Mouse (Mus musculus) left cerebral cortex, adult 11 months (tissue): ENCODE data around the gene Mri1.

Source experiments
- DNase-seq: peaks from one replicate; pipeline ENCODE4 v3.0.0; 2022; ENCODE audit warnings: low spot score

Mri1 gene

DNA sequence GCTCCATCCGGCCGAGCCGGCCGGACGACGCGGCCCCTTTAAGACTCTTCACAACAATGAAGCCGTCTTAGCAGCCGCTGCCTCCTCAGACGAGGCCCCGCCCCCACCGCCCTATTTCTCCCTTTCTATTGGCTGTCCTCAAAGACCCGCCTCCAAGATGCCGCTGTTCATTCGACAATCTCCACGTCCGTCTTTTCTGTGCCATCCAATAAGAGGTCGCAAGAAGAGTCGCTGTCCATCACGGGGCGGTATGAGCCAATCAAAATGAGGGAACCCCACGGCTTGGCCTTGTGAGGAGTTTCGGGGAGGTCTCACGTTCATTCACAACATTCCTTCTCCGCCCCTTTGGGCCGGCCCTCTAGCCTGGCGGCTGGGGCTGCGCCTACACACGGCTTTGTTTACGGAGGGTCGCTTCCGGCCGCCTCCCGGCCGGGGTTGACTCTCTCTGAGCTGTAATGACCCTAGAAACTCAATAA lies 20.1 kb downstream of the Mri1 start, which contains the start of gene Zswim4:
TSS of gene Zswim4 (minus strand) at position 58 of the 476 bp plus-strand sequence.
- peak; percentile 98 for DNase-seq

DNA sequence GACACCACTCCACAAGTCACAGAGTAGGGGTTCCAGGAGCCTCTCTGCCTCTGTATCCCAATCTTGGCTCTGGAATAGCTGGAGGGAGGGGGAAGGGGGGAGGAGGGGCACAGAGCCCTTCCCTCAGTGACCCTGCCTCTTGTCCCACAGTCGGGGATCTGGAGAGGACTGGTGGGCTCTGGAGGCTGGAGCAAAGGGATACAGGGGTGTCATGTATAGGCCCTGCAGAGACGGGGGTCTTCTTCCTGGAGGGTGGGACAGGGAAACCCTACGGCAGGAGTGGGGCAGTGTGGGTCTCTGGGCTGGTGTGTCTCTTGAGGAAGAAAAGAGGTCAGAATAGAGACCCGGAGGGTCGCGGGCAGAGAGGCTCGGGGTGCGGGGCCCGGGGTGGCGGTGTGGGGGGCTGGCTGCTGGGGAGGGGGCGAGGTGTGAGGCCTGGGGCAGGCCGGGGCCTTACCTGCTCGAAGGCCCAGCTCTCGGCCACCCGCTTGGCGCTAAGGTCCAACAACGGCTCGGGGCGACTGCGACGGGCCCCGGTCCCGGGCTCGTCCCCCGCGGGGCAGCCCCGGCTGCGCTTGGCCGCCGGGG lies 20.6 kb downstream of the Mri1 start:
- no peak for DNase-seq

DNA sequence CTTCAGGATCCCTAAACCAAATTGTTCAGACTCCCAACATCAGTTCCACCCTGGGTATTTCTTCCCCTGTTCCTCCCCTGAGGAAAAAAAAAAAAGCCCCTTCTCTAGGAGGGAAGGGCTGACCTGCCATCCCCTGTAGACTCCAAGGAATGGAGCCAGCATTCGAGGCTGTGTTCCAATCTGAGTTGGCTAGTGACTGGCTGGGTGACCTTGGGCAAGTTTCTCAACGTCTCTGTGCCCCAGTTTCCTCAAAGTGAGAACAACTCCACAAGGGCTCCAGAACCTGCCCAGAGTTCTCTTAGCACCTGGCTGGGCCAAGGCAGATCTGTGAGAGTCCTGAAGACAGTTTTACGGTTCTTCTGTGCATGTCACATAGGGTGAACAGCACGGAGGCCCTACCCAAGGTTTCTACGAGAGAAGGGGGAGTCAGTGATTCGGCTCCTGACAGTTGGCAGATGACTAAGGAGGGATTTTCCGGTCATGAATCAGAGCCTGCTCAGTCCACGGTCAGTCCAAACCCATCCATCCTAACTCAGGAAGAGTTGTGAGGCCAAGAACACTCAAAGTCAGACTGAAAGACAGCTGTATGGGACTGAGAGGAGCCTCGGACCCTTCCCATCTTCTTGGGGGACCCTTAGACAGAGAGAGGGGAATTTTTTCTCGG lies 21.2 kb downstream of the Mri1 start:
- no peak for DNase-seq

DNA sequence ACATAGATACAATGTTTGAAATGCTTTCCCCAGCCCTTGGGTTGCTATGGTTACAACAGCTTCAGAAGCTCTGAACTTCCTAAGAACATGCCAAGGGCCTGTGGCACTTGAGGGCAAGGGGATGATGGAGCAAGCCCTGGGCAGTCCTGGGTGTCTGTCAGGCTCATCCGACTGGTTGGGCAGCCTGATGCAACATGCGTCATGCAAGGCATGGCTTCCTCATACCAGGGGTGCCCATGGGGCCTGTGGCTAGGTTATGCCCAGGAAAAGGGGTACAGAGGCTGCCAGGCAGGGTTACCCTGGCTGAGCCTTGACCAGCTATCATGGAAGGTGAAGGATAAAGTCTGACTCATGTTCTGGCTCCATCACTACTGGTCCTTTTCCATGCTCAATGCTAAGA lies 24.1 kb downstream of the Mri1 start:
- no peak for DNase-seq

DNA sequence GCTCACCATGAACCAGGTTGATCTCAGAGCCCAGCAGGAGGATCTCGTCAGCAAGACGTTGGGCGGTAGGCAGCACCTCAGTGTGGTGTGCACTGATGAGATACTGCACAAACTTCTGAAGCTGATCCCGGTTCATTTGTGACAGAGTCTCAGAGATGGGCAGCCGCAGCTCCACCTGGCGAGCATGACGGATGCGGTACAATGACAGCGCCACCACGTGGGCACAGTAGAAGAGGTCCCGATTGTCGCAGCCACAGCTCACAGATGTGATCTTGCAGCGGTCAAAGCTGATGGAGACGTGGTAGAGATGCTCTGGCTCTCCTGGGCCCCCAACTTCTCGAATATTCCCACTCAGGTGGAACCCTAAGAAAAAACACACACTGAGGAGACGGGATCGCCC lies 26.4 kb downstream of the Mri1 start:
- DNase-seq = no peak

DNA sequence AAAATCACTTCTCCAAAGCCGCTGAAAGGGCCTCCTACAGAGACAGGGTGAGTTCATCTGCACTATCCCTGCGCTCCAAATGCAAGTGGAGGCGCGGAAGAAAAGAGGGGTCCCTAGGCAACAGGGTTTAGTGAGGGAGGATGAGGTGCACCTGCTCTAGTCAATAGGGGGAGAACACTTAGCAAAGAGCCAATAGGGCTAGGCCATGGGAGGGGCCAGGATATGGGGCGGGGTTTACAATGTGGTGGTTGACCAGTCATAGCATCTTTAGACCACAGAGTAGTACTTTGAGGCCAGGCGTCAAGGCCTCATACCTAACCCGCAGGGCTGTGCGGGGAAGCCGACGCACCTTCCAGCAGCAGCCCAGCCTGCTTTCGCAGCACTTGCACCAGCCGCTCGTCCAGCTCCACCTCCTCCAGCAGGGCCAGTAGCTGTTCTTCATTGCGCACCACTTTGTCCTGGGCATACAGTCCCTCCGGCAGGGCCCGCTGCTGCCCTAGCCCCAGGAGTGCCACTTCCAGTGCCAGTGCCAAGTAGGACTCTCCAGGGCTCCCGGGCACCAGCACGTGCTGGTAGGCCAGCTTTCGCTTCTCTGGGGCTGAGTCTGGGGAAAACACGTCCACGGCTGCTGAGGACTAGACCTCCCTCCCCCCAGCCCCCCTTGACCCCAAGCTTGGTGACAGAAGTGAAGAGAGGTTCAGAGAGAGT lies 33.6 kb downstream of the Mri1 start:
- no peak for DNase-seq

DNA sequence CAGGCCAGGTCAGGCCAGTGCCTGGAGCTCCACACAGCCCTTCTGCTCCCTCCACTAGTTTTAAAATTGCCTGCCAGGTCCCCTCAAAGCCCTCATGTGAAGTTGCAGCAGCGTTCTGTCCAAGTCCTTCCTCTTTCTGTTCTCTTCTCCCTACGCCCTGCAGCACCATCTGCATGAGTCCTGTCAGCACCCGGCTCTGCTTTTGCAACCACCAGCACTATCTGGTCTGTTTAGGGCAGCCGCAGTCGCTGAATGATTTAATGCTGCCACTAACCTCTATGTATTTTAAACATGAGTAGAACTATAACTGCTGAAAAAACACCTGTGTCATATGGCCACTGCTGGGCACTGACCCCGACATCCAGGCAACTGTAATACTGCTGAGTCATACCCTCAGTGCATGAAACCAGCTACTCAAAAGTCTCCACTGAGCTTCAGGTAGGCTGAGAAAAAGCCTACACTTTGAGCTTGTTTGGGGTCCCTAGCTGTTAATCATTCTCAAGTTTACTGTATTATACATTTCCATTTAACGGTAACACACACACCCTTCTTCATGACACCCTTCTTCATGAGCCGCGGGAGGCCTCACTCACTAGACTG lies 34.5 kb downstream of the Mri1 start:
- no peak for DNase-seq

DNA sequence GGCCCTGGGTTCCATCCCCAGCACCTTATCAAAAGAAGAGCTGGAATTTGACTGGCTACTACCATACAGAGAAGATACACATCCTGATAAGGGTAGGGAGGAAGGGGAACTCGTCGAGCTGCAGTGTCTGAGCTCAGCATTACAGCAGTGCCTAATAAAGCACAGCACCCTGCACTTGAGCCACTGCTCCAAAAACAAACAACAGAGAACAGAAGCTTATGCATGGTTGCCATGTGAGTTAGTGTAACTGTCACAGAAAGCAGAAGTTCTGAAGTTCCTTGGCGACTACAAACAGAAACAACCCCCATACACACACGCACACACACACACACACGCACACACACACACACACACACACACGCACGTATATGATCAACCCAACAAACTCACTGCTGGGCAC lies 37.0 kb downstream of the Mri1 start:
- DNase-seq = no peak

DNA sequence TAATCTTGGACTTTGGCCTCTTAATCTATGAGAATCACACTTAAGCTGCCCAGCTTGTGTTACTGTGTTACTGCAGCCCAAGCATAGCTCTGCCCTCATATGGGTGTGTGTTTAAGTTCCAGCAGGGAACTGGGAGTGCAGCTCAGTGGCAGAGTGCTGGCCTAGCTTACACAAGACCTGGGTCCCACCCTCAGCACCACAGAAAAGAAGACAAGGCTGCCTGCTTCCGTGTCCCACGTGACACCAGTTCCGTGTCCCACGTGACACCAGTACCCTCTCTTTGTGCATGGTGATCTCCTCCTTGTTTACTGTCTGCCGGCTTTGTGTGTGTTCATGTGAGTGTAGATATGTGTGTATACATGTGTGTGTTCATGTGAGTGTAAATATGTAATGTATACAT lies 39.0 kb downstream of the Mri1 start:
- DNase-seq = no peak

DNA sequence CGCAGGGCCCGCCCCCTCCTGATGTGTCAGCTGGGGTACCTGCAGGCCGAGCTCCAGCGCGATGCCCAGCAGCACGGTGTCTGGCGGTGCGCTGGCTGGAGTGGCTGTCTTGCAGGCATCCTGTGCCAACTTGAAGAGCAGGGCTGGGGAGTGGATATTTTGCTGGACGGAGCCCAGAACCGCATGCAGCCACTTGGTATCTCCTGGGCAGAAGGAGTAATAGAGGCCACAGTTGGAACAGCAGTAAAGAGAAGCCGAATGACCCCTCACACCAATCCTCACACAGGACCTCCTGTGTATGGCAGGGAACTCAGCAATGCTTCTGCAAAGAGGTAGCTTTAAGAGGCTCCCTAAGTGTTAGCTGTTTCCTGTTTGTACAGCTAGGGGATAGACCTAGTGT lies 39.9 kb downstream of the Mri1 start:
- no peak for DNase-seq

DNA sequence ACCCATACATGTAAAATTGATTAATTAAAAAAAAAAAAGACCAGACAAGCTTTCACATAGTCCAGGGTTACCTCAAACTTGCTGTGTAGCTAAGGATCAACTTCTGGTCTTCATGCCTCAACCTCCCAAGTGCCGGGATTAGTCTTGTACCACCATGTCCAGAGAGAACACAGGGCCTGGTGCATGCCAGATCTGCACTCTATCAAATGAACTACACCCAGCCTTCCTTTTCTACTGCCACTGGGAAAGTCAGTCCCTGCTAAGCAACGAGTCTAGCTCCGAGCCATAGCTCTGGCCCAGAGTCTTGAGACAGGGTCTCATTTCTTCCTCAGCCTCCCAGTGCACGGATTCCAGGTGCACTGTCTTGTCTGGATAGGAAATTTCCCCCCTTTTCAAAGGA lies 43.8 kb downstream of the Mri1 start:
- DNase-seq = no peak

DNA sequence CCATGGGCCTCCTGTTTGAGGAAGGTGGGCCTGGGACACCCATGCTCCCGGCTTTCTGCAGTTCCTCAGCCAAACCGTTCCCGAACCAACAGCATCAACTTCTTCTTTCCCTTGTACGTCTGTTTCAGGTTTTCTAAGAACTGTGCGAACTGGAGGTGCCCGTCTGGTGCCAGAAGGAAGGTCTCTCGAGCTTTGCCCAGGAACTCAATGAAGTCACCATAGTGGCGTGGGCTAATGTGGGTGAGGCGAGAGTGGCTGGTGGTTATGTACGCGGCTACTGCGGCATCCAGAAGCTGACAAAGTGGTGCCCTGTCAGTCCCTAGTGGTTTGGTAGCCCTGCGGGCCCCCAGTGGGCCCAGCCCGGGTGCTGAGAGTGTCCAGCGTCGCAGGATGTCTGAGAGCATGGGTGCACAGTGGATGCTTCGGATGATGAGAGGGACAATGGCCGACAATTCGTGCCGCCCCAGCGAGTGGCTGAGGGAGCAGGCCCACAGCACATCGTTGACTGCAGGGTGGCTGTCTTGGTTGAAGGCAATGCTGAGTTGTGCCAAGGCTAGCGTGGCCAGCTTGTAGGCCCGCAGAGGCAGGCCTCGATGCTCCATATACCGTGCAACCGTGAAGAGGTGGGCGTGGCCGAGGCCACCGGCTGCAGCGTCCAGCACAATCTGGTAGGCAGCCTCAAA lies 45.1 kb downstream of the Mri1 start:
- DNase-seq = no peak

DNA sequence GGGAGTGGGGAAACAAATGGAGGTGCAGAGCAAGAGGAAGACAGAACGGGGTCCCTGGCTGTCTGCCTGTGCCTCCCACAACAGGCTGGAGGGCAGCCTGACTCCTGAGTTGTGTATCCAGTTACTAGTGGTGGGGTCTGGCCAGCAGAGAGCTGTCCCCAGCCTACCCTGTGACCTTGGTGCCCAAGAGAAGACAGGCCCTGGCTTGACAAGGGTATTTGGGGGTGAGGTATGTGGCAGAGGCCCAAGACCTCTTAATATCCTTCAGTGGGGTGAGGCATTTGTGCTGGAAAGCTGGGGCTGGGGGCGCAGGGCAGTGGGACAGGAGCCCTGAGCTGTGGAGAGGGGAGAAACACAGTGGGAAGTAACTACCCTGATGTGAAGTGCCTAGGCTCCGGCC lies 45.9 kb downstream of the Mri1 start:
- no peak for DNase-seq

DNA sequence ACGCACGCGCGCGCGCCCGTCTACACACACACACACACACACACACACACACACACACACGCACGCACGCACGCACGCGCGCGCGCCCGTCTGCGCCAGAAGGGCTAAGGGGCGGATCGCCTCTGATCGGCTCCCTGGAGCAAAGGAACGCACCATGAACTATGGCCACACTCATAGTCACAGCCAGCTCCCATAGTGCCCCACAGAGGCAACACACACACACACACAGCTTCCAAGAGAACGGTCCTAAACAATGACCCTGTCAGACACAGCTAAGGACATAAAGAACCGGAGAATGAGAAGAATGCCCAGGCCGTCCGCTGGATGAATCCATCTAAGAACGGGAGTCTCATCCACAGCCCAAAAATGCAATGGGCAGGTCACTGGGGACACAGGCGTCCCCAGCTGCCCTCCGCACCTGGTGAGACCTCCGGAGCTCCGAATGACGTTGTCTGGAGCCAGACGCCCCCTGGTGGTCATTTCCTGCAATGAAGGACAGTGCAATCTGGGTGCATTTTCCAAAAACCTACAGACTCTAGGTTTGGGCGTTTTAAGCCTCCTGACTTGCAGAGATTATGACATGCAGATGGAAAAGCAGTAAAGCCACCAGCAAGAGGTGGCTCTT lies 46.8 kb downstream of the Mri1 start:
- DNase-seq = no peak

DNA sequence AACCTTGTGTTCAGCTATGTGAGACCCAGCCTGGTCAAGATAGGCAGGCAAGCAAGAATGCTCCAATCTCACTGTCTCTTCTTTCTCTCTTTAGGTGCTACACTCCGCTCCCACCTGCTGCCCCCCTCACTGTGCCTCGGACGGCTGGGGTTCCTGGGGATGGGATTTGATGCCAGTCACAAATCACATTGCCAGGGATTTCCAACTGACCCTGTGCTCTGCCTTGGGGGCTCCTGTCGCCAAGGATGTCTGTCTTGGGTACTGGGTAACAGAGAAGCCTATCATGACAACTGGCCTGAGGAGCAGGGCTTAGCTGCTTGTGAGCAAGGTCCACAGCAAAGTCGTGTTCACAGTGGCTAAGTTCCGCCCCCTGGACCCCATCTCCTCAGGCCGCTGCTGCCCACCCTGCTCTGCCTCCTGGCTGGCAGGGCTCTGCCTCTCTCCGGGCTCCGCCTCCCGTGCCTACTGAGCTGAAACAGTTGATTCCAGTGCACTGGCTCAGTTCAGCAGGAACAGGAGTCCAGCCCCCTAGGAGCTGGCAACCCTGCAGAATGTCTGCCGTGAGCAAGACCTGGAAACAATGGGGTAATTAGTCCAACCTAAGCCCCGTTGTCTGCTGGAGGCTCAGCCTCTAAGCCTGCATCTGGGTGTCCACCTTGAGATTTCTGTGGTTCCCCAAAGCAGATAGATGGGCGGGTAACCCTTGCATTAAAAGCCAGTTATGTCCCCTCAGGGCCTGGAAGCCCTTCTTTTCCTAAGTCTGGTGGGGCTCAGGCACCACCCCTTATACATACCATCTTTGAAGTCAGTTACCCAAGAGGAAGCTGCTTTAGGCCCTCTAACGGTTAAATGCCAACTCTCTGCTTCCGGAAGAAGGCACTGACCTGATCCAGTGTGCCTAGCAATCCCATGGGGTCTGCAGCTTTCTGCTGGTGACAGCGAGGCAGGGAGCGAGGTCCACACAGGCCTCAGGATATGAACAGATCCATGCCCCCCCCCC lies 48.4 kb downstream of the Mri1 start:
- DNase-seq = no peak

DNA sequence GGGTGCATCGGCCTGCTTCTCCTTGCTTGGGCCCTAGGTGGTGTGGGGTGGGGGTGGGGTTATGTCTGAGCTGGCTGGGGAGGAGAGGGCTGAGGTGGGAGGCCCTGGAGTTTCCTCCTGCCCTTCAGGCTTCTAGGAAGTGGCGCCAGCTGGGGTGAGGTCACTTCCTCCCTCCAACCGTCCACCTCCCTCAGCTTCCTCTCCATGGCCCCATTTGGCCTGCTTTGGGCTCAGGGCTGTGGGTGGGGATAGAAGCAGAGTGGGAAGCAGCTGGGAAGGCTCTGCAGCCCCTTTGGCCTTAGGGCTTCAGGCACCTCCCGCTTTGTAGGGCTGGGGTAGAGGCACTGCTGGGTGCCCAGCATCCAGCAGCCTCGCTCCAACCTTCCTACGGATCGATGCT lies 49.3 kb downstream of the Mri1 start:
- no peak for DNase-seq

DNA sequence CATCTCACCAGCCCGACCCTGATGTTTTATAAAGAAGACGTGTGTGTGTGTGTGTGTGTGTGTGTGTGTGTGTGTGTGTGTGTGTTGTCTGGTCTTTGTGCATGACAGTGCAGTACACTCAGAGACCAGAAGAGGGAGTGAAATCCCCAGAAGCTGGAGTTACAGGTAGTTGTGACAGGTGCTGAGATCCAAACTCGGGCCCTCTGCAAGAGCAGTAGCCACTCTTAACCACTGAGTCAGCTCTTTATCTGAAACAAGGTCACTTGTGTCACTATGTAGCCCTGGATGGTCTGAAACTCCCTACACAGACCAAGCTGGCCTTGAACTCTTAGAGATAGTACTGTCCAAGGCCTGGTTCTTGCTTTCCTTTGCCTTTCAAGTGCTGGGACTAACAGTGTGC lies 50.5 kb downstream of the Mri1 start:
- DNase-seq = no peak

DNA sequence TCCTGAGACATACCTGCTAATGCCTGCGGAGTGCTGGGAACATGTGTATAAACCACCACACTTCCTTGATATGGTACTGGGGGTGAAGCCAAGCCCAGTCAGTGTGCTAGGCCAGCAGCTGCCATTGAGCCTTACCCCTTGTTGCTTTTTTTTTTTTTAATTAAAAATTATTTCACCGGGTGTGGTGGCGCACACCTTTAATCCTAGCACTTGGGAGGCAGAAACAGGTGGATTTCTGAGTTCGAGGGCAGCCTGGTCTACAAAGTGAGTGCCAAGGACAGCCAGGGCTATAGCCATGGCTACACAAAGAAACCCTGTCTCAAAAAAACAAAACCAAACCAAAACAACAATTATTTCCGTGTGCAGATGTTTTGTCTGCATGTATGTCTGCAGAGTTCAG lies 52.1 kb downstream of the Mri1 start:
- no peak for DNase-seq

DNA sequence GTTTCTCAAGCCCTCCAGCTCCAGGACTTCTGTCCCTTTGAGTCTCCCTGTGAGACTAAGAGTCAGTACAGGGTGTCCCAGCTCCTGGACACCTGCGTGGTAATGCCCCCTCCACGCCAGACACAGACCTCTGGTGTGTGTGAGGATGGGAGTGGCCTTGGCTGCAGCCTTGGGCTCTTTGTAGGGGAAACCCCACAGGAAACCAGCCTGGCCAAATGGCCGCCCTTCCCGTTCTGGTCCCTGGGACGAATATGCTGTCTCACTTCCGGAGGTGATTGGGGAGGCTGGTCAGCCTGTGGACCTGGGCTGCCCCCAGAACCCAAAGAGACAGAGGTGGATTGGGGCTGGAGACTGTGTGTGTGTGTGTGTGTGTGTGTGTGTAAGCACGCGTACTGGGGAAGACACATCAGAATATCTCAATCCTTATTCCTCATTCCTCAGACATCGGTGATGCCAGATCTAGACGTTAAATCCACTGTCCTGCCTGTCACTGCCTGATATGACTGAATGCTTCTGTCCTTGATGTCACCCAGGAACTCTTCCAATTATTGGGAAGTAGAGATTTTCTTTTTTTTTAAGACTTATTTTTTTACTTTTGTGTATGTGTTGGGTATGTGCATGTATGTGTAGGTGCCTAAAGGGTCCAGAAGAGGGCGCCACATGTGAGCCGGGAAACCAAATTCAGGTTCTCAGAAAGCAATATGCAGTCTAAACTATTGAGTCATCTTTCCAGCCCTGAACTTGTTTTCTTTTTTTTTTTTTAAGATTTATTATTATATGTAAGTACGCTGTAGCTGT lies 53.0 kb downstream of the Mri1 start:
- DNase-seq = no peak
